Mouse (Mus musculus) testis, postnatal 10 days (tissue): ENCODE results near the gene Kidins220.

ENCODE experiments used
- DNase-seq: peaks from one replicate; pipeline ENCODE4 v3.0.0; 2021; ENCODE audit warnings: low spot score

The Kidins220 gene

DNA sequence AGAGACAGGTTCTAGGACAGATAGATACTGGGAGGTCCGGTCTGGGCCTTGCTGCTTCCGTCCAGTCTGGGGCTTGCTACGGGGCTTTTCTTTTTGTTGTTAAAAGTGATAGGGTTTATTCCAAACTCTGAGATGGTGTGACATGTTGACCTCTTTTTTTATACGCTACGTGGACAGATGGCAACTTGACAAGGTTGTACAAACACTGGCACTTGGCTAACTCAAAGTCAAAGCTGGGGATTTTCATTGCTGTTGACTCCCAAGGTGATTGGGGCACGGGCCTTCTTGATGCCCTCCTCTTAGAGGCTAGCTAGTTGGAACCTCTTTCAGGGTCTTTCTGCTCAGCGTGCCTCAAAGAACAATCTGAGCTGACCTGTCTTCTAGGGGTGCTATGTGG lies 136.0 kb downstream of the Kidins220 start:
- DNase-seq = no peak
